Mouse (Mus musculus) midbrain, embryonic 14.5 days (tissue): Measurements from ENCODE around the gene Psd. TPM values are rescaled to one million over a fixed set of nuclear protein-coding genes. Genes with fewer than 3 reads are reported as not detected.

Experiments used
- ATAC-seq: fragments of 200-750 bp; cut with Nextera tagmentation; 2 replicates; pipeline ENCODE4 v1.8.0; 2017; ENCODE audit warnings: moderate number of reproducible peaks, moderate library complexity; ENCODE audit not compliant: low FRiP score, low TSS enrichment
- DNase-seq: peaks from one replicate; pipeline ENCODE4 v3.0.0-alpha.2; 2015
- H3K27ac ChIP-seq: fragments of 300-500 bp; sonication (generic); replicated peaks from 2 replicates; pipeline ENCODE4 v1.5.1; 2014; ENCODE audit warnings: mild to moderate bottlenecking, low read depth, low read length, moderate library complexity
- H3K27me3 ChIP-seq: fragments of 300-500 bp; sonication (generic); 2 replicates; pipeline ENCODE4 v1.6.1; 2014; ENCODE audit warnings: low read length, control low read depth, mixed read lengths; ENCODE audit not compliant: control insufficient read depth, insufficient read depth
- H3K36me3 ChIP-seq: fragments of 300-500 bp; sonication (generic); 2 replicates; pipeline ENCODE4 v1.6.1; 2014; ENCODE audit warnings: low read length, control low read depth; ENCODE audit not compliant: control insufficient read depth, insufficient read depth
- H3K4me1 ChIP-seq: fragments of 300-500 bp; sonication (generic); 2 replicates; pipeline ENCODE4 v1.6.1; 2014; ENCODE audit warnings: mild to moderate bottlenecking, antibody characterized with exemption, low read length, control low read depth; ENCODE audit not compliant: control insufficient read depth, insufficient read depth
- H3K4me2 ChIP-seq: fragments of 300-500 bp; sonication (generic); 2 replicates; pipeline ENCODE4 v1.6.1; 2014; ENCODE audit warnings: mild to moderate bottlenecking, low read length, moderate library complexity
- H3K4me3 ChIP-seq: fragments of 300-500 bp; sonication (generic); replicated peaks from 2 replicates; pipeline ENCODE4 v1.5.1; 2014; ENCODE audit warnings: low read depth, low read length
- H3K9ac ChIP-seq: fragments of 300-500 bp; sonication (generic); replicated peaks from 2 replicates; pipeline ENCODE4 v1.6.1; 2014; ENCODE audit warnings: mild to moderate bottlenecking, low read length, moderate library complexity
- H3K9me3 ChIP-seq: fragments of 300-500 bp; sonication (generic); 2 replicates; pipeline ENCODE4 v1.6.1; 2016; ENCODE audit warnings: low read length, control low read depth, mixed read lengths; ENCODE audit not compliant: control insufficient read depth
- WGBS: fragments of 180-500 bp; shearing (Covaris S2); extraction: QIAGEN DNeasy Blood & Tissue Kit; methylation state at CpG from one replicate; pipeline ENCODE4 v1.1.7; 2014; 5-methylcytosine and 5-hydroxymethylcytosine counted together
- polyA plus RNA-seq: library from polyadenylated mRNA; unstranded; fragments of >200 nt; fragmentation: Nextera tagmentation; extraction: Ambion mirVana; gene quantifications from 2 replicates; pipeline ENCODE4 v1.2.1, GENCODE M21; 2014

Gene Psd
- polyA plus RNA-seq, 1 experiment from 2014 or later: 112 TPM

DNA sequence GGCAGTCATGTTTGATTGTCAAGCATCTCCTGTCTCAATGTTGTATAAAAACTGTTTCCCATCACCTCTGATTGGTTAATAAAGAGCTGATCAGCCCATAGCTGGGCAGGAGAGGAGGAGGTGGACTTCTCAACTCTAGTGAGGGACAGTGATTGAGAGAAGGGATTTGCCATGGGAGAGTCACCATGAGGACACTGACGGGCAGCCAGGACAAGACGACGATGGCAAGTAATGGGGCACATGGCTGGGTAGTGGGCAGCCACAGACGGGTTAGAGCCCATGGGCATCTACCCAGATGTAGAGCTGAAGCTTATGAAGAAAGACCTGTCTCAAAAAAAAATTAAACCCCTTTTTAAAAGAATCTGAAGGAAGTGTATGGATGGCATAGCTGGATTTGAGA is 24.4 kb downstream of the Psd start:
- H3K4me1 ChIP-seq: peaks cover 14% of the 10 kb centered on the region
- no peak overlapping the region for H3K9ac ChIP-seq
- ATAC-seq (no peak), DNase-seq (no peak)
- no peak overlapping the region for H3K27ac ChIP-seq
- H3K27me3 ChIP-seq: peaks cover 14% of the 10 kb centered on the region; the same call in 1 of the 2 replicates
- H3K4me3 ChIP-seq: no peak overlapping the region
- 90% methylated on average over 4 of the region's 4 CpGs for WGBS
- no peaks in the 10 kb centered on the region for H3K9me3 ChIP-seq
- H3K4me2 ChIP-seq: no peak overlapping the region
- no peaks in the 10 kb centered on the region for H3K36me3 ChIP-seq

DNA sequence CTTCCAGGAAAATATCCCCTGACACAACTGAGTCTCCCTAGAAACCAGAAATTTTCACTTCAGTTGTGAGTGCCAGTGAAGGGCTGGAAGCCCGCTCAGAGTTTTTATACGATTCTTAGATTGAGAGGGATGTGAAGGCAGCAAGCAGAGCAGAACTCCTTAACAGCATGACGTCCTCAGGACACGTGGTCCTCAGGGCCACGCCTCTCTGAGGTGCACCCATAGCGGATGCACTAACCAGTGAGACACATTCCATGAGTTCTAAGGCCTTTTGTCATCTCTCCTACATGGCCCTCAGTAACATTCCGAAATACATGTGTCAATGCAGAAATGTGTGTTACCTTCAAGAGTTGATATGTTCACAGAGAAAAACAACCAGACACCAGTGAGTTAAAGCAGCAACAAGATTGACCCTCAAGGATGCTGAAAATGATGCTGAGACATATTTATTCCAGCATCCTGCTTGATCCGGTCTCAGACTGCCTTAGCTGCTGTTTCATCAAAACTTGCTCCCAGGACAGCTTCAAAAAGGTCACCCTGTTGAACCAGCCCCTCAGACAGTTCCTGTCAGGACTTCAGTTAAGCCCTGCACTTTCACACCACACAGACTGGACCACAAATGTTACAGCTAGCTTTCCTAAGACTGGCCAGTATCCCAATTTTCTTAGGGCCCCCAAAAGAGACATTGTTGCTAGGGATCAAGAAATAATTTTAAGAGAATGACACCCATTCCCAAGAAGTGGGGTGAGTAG is 26.5 kb downstream of the Psd start:
- Histone ChIP-seq H3K27ac (no peak overlapping the region), H3K9ac (no peak overlapping the region), H3K4me2 (no peak overlapping the region), H3K36me3 (no peaks in the 10 kb centered on the region), H3K4me3 (no peak overlapping the region), H3K27me3 (peaks cover 5% of the 10 kb centered on the region; the same call in 1 of the 2 replicates), H3K4me1 (peaks cover 10% of the 10 kb centered on the region), H3K9me3 (no peaks in the 10 kb centered on the region)
- ATAC-seq: no peak
- WGBS: 43% methylated on average over 8 of the region's 8 CpGs
- no peak for DNase-seq

DNA sequence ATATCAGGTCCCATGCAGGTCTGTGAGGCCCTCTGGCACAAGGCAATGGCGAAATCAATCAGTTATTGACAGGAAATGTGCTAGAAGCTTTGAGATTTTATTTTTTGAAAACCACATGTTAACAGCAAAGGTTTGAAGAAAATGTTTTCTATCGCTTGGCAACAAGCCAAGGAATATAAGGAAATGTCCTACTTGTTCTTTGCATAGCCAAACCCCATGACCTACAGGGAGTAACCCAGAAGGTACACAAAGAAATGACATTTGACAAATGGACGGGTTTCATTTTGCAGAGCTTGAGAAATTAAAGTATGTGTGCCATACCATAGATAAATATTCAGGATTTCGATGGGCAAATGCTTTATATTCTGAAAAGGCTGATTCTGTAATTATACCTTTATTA is 30.0 kb downstream of the Psd start:
- 78% methylated on average over 4 of the region's 4 CpGs for WGBS
- no peaks in the 10 kb centered on the region for H3K4me1 ChIP-seq
- no peak overlapping the region for H3K27ac ChIP-seq
- no peaks in the 10 kb centered on the region for H3K36me3 ChIP-seq
- no peak for ATAC-seq
- no peak for DNase-seq
- H3K4me2 ChIP-seq: no peak overlapping the region
- no peaks in the 10 kb centered on the region for H3K27me3 ChIP-seq
- H3K4me3 ChIP-seq: no peak overlapping the region
- no peak overlapping the region for H3K9ac ChIP-seq
- no peaks in the 10 kb centered on the region for H3K9me3 ChIP-seq

DNA sequence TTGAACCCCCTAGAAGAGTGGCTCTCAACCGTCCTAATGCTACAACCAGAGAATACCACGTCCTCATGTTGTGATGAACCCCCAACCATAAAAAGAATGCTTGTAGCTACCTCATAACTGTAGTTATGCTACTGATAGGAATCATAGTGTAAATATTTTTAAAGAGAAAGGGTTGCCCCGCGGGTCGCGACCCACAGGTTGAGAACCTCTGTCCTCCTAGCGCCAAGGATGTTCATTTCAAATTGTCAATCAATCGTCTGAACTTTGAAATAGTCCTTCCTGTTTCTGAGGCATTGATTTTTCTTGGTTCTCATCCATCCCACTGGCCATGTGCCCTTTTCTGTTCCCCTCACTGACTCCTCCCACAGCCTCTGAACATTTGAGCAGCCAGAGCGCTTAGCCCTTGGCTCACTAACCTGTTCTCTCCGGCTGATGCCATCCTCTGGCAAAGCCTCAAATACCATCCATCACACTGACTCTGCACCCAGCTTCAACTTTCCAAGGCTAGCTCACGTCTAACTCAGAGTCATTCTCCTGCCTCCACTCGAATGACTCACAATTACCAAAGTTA is 36.3 kb downstream of the Psd start:
- H3K27me3 ChIP-seq: no peaks in the 10 kb centered on the region
- H3K36me3 ChIP-seq: peaks cover 17% of the 10 kb centered on the region

DNA sequence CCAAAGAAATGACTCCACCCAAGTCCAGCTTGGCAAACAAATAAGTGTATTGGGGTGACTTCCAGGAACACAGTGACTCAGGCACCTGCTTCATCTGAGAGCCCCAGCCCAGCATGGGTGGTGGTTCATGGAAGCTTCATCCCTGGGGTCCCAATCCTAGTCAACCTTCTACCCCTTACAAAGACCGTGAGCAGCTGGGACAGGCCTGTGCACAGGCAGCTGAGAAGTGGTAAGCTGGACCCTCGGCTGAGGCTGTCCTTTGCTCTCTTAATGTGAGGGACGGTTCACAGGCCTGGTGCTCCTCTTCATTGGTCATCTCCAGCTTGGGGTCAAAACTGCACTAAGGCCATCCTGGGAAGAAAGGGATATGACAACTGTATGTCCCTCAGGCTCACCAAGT is 39.4 kb downstream of the Psd start:
- DNase-seq (no peak), ATAC-seq (no peak)
- no peak overlapping the region for H3K4me3 ChIP-seq
- H3K9me3 ChIP-seq: no peaks in the 10 kb centered on the region
- H3K27ac ChIP-seq: no peak overlapping the region
- WGBS: 86% methylated on average over 3 of the region's 3 CpGs
- H3K27me3 ChIP-seq: no peaks in the 10 kb centered on the region
- H3K4me2 ChIP-seq: no peak overlapping the region
- H3K36me3 ChIP-seq: peaks cover 47% of the 10 kb centered on the region
- H3K4me1 ChIP-seq: no peaks in the 10 kb centered on the region
- H3K9ac ChIP-seq: no peak overlapping the region

More for the DNA sequence above, 36.3 kb downstream of the Psd start:
- Histone ChIP-seq H3K4me3 (no peak overlapping the region), H3K9ac (no peak overlapping the region), H3K4me1 (no peaks in the 10 kb centered on the region), H3K4me2 (no peak overlapping the region), H3K9me3 (no peaks in the 10 kb centered on the region), H3K27ac (no peak overlapping the region)
- DNase-seq: no peak
- no peak for ATAC-seq
- 76% methylated on average over 12 of the region's 12 CpGs for WGBS

DNA sequence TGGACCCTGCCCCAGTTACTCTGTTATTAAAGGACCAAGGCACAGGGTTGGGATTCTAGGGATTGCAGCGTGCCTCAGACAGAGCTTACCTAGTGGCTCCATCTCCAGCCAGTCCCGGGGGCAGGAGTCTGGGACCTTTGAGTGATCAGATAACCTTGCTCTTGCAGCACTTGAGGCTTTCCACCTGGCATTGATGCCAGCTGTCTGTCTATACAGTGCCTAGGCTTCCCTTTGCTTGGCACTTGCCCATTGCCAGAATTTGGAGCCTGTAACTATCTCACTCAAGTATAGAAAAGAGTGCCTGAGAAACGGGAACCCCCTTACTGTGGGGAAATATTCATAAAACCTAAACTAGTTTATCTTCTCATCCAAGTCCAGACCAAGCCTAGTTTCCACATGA is 40.0 kb downstream of the Psd start:
- no peaks in the 10 kb centered on the region for H3K4me1 ChIP-seq
- no peaks in the 10 kb centered on the region for H3K9me3 ChIP-seq
- no peak overlapping the region for H3K9ac ChIP-seq
- no peak for DNase-seq
- no peak for ATAC-seq
- no peaks in the 10 kb centered on the region for H3K27me3 ChIP-seq
- H3K4me3 ChIP-seq: no peak overlapping the region
- no peak overlapping the region for H3K4me2 ChIP-seq
- peaks cover 54% of the 10 kb centered on the region for H3K36me3 ChIP-seq
- no peak overlapping the region for H3K27ac ChIP-seq
- WGBS: 90% methylated on average over 3 of the region's 3 CpGs

DNA sequence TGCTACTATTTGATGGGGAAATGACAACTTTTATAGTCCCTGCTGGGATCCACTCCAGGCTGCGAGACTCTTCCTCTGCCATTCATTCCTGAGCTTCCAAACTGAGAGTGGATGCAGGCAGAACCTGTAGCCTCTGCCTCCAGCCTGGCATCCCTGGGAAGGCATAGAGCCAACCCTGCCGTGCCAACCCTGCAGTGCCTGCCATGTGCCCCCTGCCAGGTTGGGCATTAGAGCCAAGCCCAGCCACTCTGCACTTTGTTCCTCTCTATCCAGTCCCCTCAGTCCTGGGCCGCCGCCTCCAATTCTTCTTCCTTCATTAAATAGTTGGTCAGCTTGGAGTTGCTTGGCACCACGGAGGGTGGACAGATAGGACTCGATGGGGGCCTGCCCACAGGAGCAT is 40.9 kb downstream of the Psd start:
- DNase-seq (no peak), ATAC-seq (no peak)
- Histone ChIP-seq H3K4me2 (no peak overlapping the region), H3K36me3 (peaks cover 63% of the 10 kb centered on the region), H3K4me1 (no peaks in the 10 kb centered on the region), H3K9ac (no peak overlapping the region), H3K27me3 (no peaks in the 10 kb centered on the region), H3K4me3 (no peak overlapping the region), H3K9me3 (no peaks in the 10 kb centered on the region), H3K27ac (no peak overlapping the region)
- WGBS: 94% methylated on average over 6 of the region's 6 CpGs

DNA sequence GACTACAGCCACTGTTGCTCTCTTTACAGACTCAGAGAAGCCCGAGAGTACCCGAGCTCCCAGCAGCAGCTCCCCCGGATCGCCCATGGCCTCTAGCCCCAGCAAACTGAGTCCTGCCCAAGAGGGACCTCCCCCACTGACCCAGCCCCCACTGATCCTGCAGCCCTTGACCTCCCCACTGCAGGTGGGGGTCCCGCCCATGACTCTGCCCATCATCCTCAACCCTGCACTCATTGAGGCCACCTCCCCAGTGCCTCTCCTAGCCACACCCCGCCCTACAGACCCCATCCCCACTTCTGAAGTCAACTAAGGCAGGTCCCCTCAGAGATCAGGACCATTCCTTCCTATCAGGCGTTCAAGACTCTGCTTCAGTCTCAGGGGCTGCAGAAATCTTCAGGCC is 41.3 kb downstream of the Psd start:
- H3K36me3 ChIP-seq: peaks cover 66% of the 10 kb centered on the region
- no peak for ATAC-seq
- DNase-seq: no peak
- no peaks in the 10 kb centered on the region for H3K4me1 ChIP-seq
- no peak overlapping the region for H3K4me2 ChIP-seq
- H3K9me3 ChIP-seq: no peaks in the 10 kb centered on the region
- no peak overlapping the region for H3K27ac ChIP-seq
- no peak overlapping the region for H3K9ac ChIP-seq
- 92% methylated on average over 7 of the region's 7 CpGs for WGBS
- no peak overlapping the region for H3K4me3 ChIP-seq
- no peaks in the 10 kb centered on the region for H3K27me3 ChIP-seq

DNA sequence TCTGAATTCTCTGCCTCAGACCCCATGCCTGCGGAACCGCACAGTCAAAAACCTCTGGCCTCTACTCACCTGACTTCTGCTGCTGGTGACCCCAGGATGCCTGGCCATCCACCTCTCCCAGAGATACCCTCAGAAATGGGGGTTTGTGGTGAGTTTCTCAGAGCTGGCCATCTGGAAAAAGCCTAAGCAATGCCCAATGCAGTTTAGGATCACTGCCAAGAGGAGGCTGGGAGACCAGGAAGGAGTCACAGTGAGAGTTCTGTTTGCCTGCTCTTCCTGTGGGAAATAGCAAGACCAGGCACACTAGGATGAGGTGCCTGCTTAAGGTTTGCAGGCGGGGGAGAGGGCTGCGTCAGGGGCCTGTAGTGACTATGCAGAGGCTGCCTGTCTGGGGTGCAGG is 42.3 kb downstream of the Psd start:
- DNase-seq: no peak
- Histone ChIP-seq H3K36me3 (peaks cover 76% of the 10 kb centered on the region), H3K4me2 (no peak overlapping the region), H3K4me1 (no peaks in the 10 kb centered on the region), H3K9me3 (no peaks in the 10 kb centered on the region), H3K27ac (no peak overlapping the region), H3K4me3 (no peak overlapping the region), H3K27me3 (no peaks in the 10 kb centered on the region), H3K9ac (no peak overlapping the region)
- no peak for ATAC-seq
- 93% methylated on average over 4 of the region's 4 CpGs for WGBS
